Mouse (Mus musculus): Measurements from ENCODE around the gene Pkd1l2. TPM values are rescaled to one million over a fixed set of nuclear protein-coding genes. Genes with fewer than 3 reads are reported as not detected.

Gene Pkd1l2
- 0.10 and 0.19 TPM in 2 replicates for polyA plus RNA-seq (2015; fragmentation: Nextera tagmentation; extraction: Ambion mirVana)

DNA sequence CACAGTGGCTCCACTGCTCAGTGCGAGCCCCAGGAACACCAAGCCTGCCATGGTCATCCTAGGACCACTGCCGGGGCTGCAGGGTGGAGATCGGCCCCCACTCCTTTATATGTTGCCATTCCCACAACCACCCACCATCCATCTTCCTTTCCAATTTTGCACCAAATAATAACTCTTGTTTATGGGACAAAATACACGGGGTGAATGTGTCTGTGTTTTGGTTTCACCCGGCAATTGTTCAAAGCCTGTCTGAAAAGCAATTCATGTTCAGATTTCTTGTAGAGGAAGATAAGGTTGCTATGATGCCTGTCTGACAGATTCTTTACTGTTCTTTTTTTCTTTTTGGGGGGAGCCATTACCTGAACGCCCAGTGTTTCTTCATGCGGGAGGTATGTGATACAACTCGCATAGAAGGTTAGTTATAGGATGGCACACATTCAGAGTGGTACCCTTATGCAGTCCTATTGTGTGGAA is at the start of gene Pkd1l2:
Pkd1l2 (minus strand) TSS at position 51 of the 474 bp plus-strand sequence.
- Histone ChIP-seq H3K9me3 (replicated peaks) (no peaks in the 10 kb centered on the region), H3K4me2 (no peak within 1 kb of the TSS), H3K27ac (replicated peaks) (no peak within 1 kb of the TSS), H3K4me1 (no peaks in the 10 kb centered on the region), H3K9ac (replicated peaks) (no peak within 1 kb of the TSS), H3K4me3 (replicated peaks) (no peak within 1 kb of the TSS), H3K36me3 (no peaks in the 10 kb centered on the region), H3K27me3 (replicated peaks) (no peaks in the 10 kb centered on the region)
- ATAC-seq (ENCODE audit: low FRiP score): no peak
- WGBS: 83% methylated on average over 8 of the region's 8 CpGs

GRCm38 (mm10) chr8:117127063-117127462 is 44.8 kb upstream of the Pkd1l2 start:
- H3K4me2 ChIP-seq: no peak overlapping the region
- no peak overlapping the region for H3K27ac ChIP-seq (replicated peaks)
- no peaks in the 10 kb centered on the region for H3K9me3 ChIP-seq (replicated peaks)
- no peaks in the 10 kb centered on the region for H3K4me1 ChIP-seq
- H3K9ac ChIP-seq (replicated peaks): no peak overlapping the region
- H3K27me3 ChIP-seq (replicated peaks): no peaks in the 10 kb centered on the region
- ATAC-seq (ENCODE audit: low FRiP score): no peak
- 86% methylated on average over 8 of the region's 8 CpGs for WGBS
- H3K36me3 ChIP-seq: no peaks in the 10 kb centered on the region
- no peak overlapping the region for H3K4me3 ChIP-seq (replicated peaks)

DNA sequence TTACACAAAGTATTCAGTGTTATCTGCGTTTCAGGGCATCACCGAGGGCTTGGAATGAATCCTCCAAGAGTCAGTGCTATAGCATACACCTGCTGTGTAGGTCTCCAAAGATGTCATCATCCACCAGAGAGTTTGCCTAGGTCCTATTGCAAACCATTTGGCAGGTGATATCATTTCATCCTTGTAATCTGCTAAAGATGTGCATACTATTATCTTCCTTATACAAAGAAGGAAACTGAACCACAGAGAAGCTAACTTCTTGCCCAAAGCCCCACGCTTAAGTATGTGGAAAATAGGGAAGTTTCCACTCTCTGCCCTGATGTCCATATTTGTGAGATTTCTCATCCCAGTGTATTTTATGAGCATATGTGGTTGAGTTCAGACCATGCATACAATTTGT is 44.2 kb upstream of the Pkd1l2 start:
- Histone ChIP-seq H3K27ac (replicated peaks) (no peak overlapping the region), H3K9me3 (replicated peaks) (no peaks in the 10 kb centered on the region), H3K9ac (replicated peaks) (no peak overlapping the region), H3K36me3 (no peaks in the 10 kb centered on the region), H3K4me2 (no peak overlapping the region), H3K27me3 (replicated peaks) (no peaks in the 10 kb centered on the region), H3K4me3 (replicated peaks) (no peak overlapping the region), H3K4me1 (no peaks in the 10 kb centered on the region)
- WGBS: 93% methylated on average over 3 of the region's 3 CpGs
- ATAC-seq (ENCODE audit: low FRiP score): no peak

DNA sequence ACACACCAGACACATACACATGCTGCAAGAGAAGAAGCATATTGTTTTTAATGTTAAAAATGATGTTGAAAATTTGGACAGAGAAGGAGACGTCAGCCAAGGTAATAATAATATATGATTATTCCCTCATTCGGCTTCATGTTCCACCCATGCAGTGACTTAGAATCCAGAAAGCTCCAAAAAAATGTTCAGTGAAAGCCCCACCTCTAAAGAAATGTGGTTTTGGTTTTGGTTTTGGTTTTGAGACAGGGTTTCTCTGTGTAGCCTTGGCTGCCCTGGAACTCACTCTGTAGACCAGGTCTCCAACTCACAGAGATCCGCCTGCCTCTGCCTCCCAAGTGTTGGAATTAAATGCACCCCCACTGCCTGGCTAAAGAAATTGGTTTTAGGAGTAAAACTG is 43.6 kb upstream of the Pkd1l2 start:
- Histone ChIP-seq H3K4me3 (replicated peaks) (no peak overlapping the region), H3K27me3 (replicated peaks) (no peaks in the 10 kb centered on the region), H3K9me3 (replicated peaks) (no peaks in the 10 kb centered on the region), H3K4me1 (no peaks in the 10 kb centered on the region), H3K4me2 (no peak overlapping the region), H3K27ac (replicated peaks) (no peak overlapping the region), H3K9ac (replicated peaks) (no peak overlapping the region), H3K36me3 (no peaks in the 10 kb centered on the region)
- WGBS: 95% methylated on average over 3 of the region's 3 CpGs
- ATAC-seq (ENCODE audit: low FRiP score): no peak

DNA sequence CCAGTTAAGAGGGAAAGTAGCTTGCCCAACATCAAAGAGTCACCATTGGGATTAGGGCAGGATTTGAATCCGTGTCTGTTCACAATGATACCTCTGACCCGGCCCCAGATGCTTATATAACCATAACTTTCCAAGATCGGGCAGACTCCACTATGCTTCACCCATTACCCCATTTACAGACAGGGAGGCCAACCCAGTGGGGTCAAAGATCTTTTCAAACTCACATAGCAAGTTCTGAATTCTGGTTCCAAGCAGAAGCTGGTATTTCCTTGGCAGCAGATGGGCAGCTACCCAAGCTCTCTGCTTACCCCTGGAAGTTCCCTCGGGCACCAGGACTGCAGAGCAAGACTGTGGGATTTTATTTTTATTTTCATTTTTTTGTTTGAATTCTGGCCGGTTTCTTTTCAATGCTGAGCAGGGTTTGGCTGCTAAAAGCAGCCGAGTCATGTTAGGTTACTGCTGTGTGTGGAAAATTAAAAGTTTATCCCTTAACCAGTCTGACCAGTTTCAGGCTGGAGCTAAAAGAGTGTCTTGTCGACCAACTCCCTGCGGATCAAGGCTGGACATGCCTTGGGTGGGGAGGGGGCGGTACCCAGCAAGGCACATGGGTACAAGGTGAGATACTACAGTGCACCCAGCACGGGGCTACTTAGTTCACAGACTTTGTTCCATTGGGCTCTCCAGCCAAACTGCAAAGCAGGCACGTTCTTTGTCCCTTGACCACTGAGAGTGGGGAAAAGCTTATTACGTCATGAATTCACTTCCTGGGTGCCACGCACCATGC is 41.8 kb upstream of the Pkd1l2 start:
- H3K4me1 ChIP-seq: no peaks in the 10 kb centered on the region
- no peaks in the 10 kb centered on the region for H3K9me3 ChIP-seq (replicated peaks)
- no peak overlapping the region for H3K9ac ChIP-seq (replicated peaks)
- H3K36me3 ChIP-seq: no peaks in the 10 kb centered on the region
- ATAC-seq (ENCODE audit: low FRiP score): no peak
- H3K4me3 ChIP-seq (replicated peaks): no peak overlapping the region
- WGBS: 84% methylated on average over 13 of the region's 13 CpGs
- H3K27me3 ChIP-seq (replicated peaks): no peaks in the 10 kb centered on the region
- no peak overlapping the region for H3K4me2 ChIP-seq
- no peak overlapping the region for H3K27ac ChIP-seq (replicated peaks)

- no peaks in the 10 kb centered on the region for H3K27me3 ChIP-seq (replicated peaks)
- H3K9me3 ChIP-seq (replicated peaks): no peaks in the 10 kb centered on the region
- H3K4me1 ChIP-seq: no peaks in the 10 kb centered on the region
- H3K27ac ChIP-seq (replicated peaks): no peak overlapping the region
- no peak overlapping the region for H3K9ac ChIP-seq (replicated peaks)
- no peak overlapping the region for H3K4me2 ChIP-seq
- WGBS: 46% methylated on average over 8 of the region's 8 CpGs
- no peak overlapping the region for H3K4me3 ChIP-seq (replicated peaks)
- no peak for ATAC-seq (ENCODE audit: low FRiP score)
- no peaks in the 10 kb centered on the region for H3K36me3 ChIP-seq
Observed at GRCm38 (mm10) chr8:117121277-117121676, 39.0 kb upstream of the Pkd1l2 start.

- Histone ChIP-seq H3K4me3 (replicated peaks) (no peak overlapping the region), H3K27me3 (replicated peaks) (no peaks in the 10 kb centered on the region), H3K27ac (replicated peaks) (no peak overlapping the region), H3K36me3 (no peaks in the 10 kb centered on the region), H3K4me2 (no peak overlapping the region), H3K9ac (replicated peaks) (no peak overlapping the region), H3K9me3 (replicated peaks) (no peaks in the 10 kb centered on the region), H3K4me1 (peaks cover 13% of the 10 kb centered on the region)
- 91% methylated on average over 9 of the region's 9 CpGs for WGBS
- ATAC-seq (ENCODE audit: low FRiP score): no peak
Observed at GRCm38 (mm10) chr8:117118409-117118808, 36.2 kb upstream of the Pkd1l2 start.

DNA sequence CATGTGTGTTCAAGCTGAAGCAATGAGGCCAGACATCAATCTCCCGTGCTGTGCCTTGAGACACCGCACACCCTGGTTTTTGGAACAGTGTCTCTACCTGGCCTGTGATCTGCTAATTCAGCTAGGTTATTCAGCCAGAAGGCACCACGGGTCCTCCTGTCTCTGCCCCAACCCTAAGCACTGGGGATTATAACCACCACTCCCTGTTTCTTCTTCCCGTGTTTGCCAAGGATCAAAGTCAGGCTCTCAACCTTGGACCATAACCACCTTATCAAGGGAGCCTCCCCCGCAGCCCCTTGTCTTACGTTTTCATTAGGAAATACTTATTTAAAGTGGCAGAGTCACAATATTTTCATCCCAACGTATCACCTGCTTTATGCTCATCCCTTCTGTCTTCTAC is 34.3 kb upstream of the Pkd1l2 start:
- Histone ChIP-seq H3K27ac (replicated peaks) (no peak overlapping the region), H3K36me3 (no peaks in the 10 kb centered on the region), H3K9ac (replicated peaks) (no peak overlapping the region), H3K9me3 (replicated peaks) (no peaks in the 10 kb centered on the region), H3K4me3 (replicated peaks) (no peak overlapping the region), H3K27me3 (replicated peaks) (no peaks in the 10 kb centered on the region), H3K4me2 (no peak overlapping the region), H3K4me1 (peaks cover 13% of the 10 kb centered on the region)
- ATAC-seq (ENCODE audit: low FRiP score): no peak
- 79% methylated on average over 7 of the region's 7 CpGs for WGBS

- H3K27ac ChIP-seq (replicated peaks): no peak overlapping the region
- H3K4me1 ChIP-seq: peaks cover 13% of the 10 kb centered on the region
- H3K9me3 ChIP-seq (replicated peaks): no peaks in the 10 kb centered on the region
- no peaks in the 10 kb centered on the region for H3K27me3 ChIP-seq (replicated peaks)
- no peaks in the 10 kb centered on the region for H3K36me3 ChIP-seq
- no peak overlapping the region for H3K4me3 ChIP-seq (replicated peaks)
- no peak overlapping the region for H3K9ac ChIP-seq (replicated peaks)
- peak; percentile 21; the same call in 1 of the 2 replicates for ATAC-seq (ENCODE audit: low FRiP score)
- H3K4me2 ChIP-seq: peak overlapping the region; percentile 34
- 11% methylated on average over 13 of the region's 13 CpGs for WGBS
Observed at GRCm38 (mm10) chr8:117115676-117116446, 33.6 kb upstream of the Pkd1l2 start.

- peak; percentile 63; the same call in 1 of the 2 replicates for ATAC-seq (ENCODE audit: low FRiP score)
- Histone ChIP-seq H3K9ac (replicated peaks) (no peak overlapping the region), H3K36me3 (no peaks in the 10 kb centered on the region), H3K4me3 (replicated peaks) (no peak overlapping the region), H3K27ac (replicated peaks) (no peak overlapping the region), H3K27me3 (replicated peaks) (no peaks in the 10 kb centered on the region), H3K4me1 (peaks cover 13% of the 10 kb centered on the region), H3K4me2 (peak overlapping the region; percentile 34; the same call in 1 of the 2 replicates), H3K9me3 (replicated peaks) (no peaks in the 10 kb centered on the region)
- WGBS: 44% methylated on average over 6 of the region's 6 CpGs
Observed at GRCm38 (mm10) chr8:117115094-117115493, 32.8 kb upstream of the Pkd1l2 start.

GRCm38 (mm10) chr8:117112261-117112660 is 30.0 kb upstream of the Pkd1l2 start:
- H3K36me3 ChIP-seq: no peaks in the 10 kb centered on the region
- H3K4me1 ChIP-seq: peaks cover 13% of the 10 kb centered on the region
- no peak overlapping the region for H3K4me3 ChIP-seq (replicated peaks)
- H3K27me3 ChIP-seq (replicated peaks): no peaks in the 10 kb centered on the region
- 76% methylated on average over 8 of the region's 8 CpGs for WGBS
- no peak overlapping the region for H3K27ac ChIP-seq (replicated peaks)
- no peak for ATAC-seq (ENCODE audit: low FRiP score)
- H3K4me2 ChIP-seq: no peak overlapping the region
- H3K9me3 ChIP-seq (replicated peaks): no peaks in the 10 kb centered on the region
- no peak overlapping the region for H3K9ac ChIP-seq (replicated peaks)

GRCm38 (mm10) chr8:117111641-117112040 is 29.4 kb upstream of the Pkd1l2 start:
- Histone ChIP-seq H3K27me3 (replicated peaks) (no peaks in the 10 kb centered on the region), H3K9me3 (replicated peaks) (no peaks in the 10 kb centered on the region), H3K4me3 (replicated peaks) (no peak overlapping the region), H3K9ac (replicated peaks) (no peak overlapping the region), H3K4me1 (peaks cover 13% of the 10 kb centered on the region), H3K36me3 (no peaks in the 10 kb centered on the region), H3K27ac (replicated peaks) (no peak overlapping the region), H3K4me2 (no peak overlapping the region)
- no peak for ATAC-seq (ENCODE audit: low FRiP score)
- 88% methylated on average over 3 of the region's 3 CpGs for WGBS

Measured in neural tube, embryonic 15.5 days (tissue).